Comparison of ENCODE assay signal across 25 mouse cellular contexts in the genomic region with DNA sequence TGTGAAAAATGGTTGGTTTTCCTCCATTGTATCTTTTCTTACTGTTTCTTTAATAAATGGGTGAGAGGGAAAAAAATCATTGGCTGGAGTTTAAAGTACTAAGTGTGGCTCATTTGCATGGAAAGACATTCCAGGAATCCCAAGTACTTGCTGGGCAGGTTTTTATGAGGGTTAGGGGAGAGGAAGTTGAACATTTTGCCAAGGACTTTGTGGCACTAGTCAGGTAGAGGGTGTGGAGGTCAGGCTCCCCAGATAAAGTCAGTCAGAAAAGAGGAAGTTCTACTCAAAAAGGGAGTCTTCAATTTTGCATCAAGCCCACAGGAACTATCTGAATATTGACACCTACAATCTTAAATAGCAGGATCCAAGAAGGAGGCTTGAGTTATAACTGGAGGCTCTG.
DNase-seq lines count a peak whose midpoint lies in the region; ATAC-seq and TF ChIP-seq lines count a peak whose summit lies in the region.
"Had no signal": no experiment of that assay in that cellular context is flagged by ENCODE, and none has a peak within 500 bp of the region (broad histone marks: within the 10 kb centered on the region; RNA-seq: fewer than 3 reads in every experiment).

No protein-coding gene starts in this region.

- no peak for TF ChIP-seq POLR2A in MEL (IDR thresholded peaks at IDR 0.05; ENCODE audit: control insufficient read depth in 1 of 2, insufficient read depth in 1 of 2, low read depth in 1 of 2, low read length in 2 of 2, poor library complexity in 1 of 2)

- DNase-seq in lung, embryonic 14.5 days, result peak; percentile 39
- no peak for DNase-seq in lung, postnatal 4 days
- DNase-seq in ES-CJ7 (ENCODE audit: low read depth, low spot score) (peak; percentile 7), MEL (ENCODE audit: low read depth, low spot score) (peak; percentile 63)
- DNase-seq in left cerebral cortex, postnatal 36 days (ENCODE audit: low spot score in 2 of 2), result no peak
- DNase-seq: adrenal gland, adult 8-10 months; cerebellum, adult 11-12 months; cerebellum, postnatal 10 days; heart, postnatal 4 days; layer of hippocampus, adult 9-11 months; left cerebral cortex, postnatal 4 days; midbrain, embryonic 14.5 days; thymus, adult 18-20 months; thymus, postnatal 4 days had no signal

- no peak for TF ChIP-seq RAD21 in MEL (IDR thresholded peaks at IDR 0.05; ENCODE audit: low read depth, low read length)

- H3K4me1 ChIP-seq in lung, embryonic 14.5 days (ENCODE audit: insufficient read depth), result no peaks in the 10 kb centered on the region
- no peaks in the 10 kb centered on the region for H3K4me1 ChIP-seq in MEL (ENCODE audit: control insufficient read depth in 1 of 2, insufficient read depth in 2 of 2, low read length in 2 of 2)
- no peaks in the 10 kb centered on the region for H3K4me1 ChIP-seq in forebrain, embryonic 15.5 days
- H3K4me1 ChIP-seq: embryonic facial prominence, embryonic 12.5 days; heart, embryonic 10.5 days; intestine, embryonic 15.5 days; limb, embryonic 15.5 days; liver, embryonic 15.5 days had no signal

- no peak overlapping the region for H3K4me2 ChIP-seq in lung, embryonic 14.5 days
- H3K4me2 ChIP-seq in forebrain, embryonic 15.5 days (replicated peaks), result no peak overlapping the region
- H3K4me2 ChIP-seq: embryonic facial prominence, embryonic 12.5 days; intestine, embryonic 15.5 days; limb, embryonic 15.5 days; liver, embryonic 15.5 days had no signal

- no peak for TF ChIP-seq CTCF in lung, embryonic 14.5 days (IDR thresholded peaks at IDR 0.05; ENCODE audit: low read depth)
- TF ChIP-seq CTCF in MEL (IDR thresholded peaks at IDR 0.05 in 2 of 3, conservative IDR thresholded peaks at IDR 0.05 in 1 of 3; ENCODE audit: control insufficient read depth in 1 of 3, insufficient read depth in 1 of 3, low read depth in 2 of 3, low read length in 3 of 3, poor library complexity in 1 of 3, severe bottlenecking in 1 of 3), result no peak

- no peaks in the 10 kb centered on the region for H3K79me2 ChIP-seq in MEL (ENCODE audit: control insufficient read depth, insufficient read depth, low read length, poor library complexity)

- TF ChIP-seq EP300 in MEL (IDR thresholded peaks at IDR 0.05; ENCODE audit: low read depth in 1 of 2, low read length in 2 of 2), result peak in 1 of 2 experiments; percentile 71; a peak in 2 of 4 replicates

- no peak overlapping the region for H3K4me3 ChIP-seq in lung, embryonic 14.5 days (ENCODE audit: low read depth, low read length)
- H3K4me3 ChIP-seq in MEL (ENCODE audit: control insufficient read depth in 1 of 2, insufficient read depth in 1 of 2, low read depth in 2 of 2, low read length in 2 of 2), result no peak overlapping the region
- H3K4me3 ChIP-seq in forebrain, embryonic 15.5 days, result no peak overlapping the region
- H3K4me3 ChIP-seq: embryonic facial prominence, embryonic 12.5 days; heart, embryonic 10.5 days; intestine, embryonic 15.5 days; left cerebral cortex, adult 2 months; limb, embryonic 15.5 days; liver, embryonic 15.5 days had no signal

- no peak overlapping the region for H3K9ac ChIP-seq in lung, embryonic 14.5 days
- H3K9ac ChIP-seq in MEL (ENCODE audit: control insufficient read depth, low read depth, low read length, poor library complexity, severe bottlenecking), result no peak overlapping the region
- H3K9ac ChIP-seq in forebrain, embryonic 15.5 days (replicated peaks), result no peak overlapping the region
- H3K9ac ChIP-seq: embryonic facial prominence, embryonic 12.5 days; intestine, embryonic 15.5 days; limb, embryonic 15.5 days; liver, embryonic 15.5 days had no signal

- peak; percentile 60; the same call in 1 of the 2 replicates for ATAC-seq in lung, embryonic 14.5 days (ENCODE audit: insufficient read depth)
- ATAC-seq in hematopoietic stem cell, adult 5-6 weeks (replicated peaks in 1 of 2; ENCODE audit: insufficient read depth in 1 of 2, low FRiP score in 2 of 2, low TSS enrichment in 1 of 2, low read depth in 1 of 2, poor library complexity in 2 of 2, severe bottlenecking in 2 of 2), result peak; percentile 45 to 65; a peak in 3 of 4 replicates
- ATAC-seq in forebrain, embryonic 15.5 days (replicated peaks), result no peak
- ATAC-seq: activated CD4-positive, CD25-positive, alpha-beta regulatory T cell, adult 4 months; hindbrain, embryonic 16.5 days; intestine, embryonic 15.5 days; Patski had no signal

- H3K27me3 ChIP-seq in lung, embryonic 14.5 days (ENCODE audit: insufficient read depth, low read length), result no peaks in the 10 kb centered on the region
- H3K27me3 ChIP-seq in MEL (ENCODE audit: control insufficient read depth in 1 of 2, insufficient read depth in 2 of 2, low read length in 2 of 2), result no peaks in the 10 kb centered on the region
- H3K27me3 ChIP-seq in forebrain, embryonic 15.5 days, result no peaks in the 10 kb centered on the region
- H3K27me3 ChIP-seq: embryonic facial prominence, embryonic 12.5 days; intestine, embryonic 15.5 days; limb, embryonic 15.5 days; liver, embryonic 15.5 days; Patski had no signal

- no peak overlapping the region for H3K27ac ChIP-seq in lung, embryonic 14.5 days (ENCODE audit: low read depth)
- no peak overlapping the region for H3K27ac ChIP-seq in MEL (ENCODE audit: control insufficient read depth, low read depth, low read length)
- H3K27ac ChIP-seq in forebrain, embryonic 15.5 days (replicated peaks), result no peak overlapping the region
- H3K27ac ChIP-seq: embryonic facial prominence, embryonic 12.5 days; heart, embryonic 10.5 days; intestine, embryonic 15.5 days; left cerebral cortex, adult 2 months; limb, embryonic 15.5 days; liver, embryonic 15.5 days had no signal

- H3K36me3 ChIP-seq in lung, embryonic 14.5 days (ENCODE audit: insufficient read depth), result no peaks in the 10 kb centered on the region
- peaks cover 0 to 2% of the 10 kb centered on the region in 2 experiments; a peak in 2 of 4 replicates for H3K36me3 ChIP-seq in MEL (ENCODE audit: control insufficient read depth in 1 of 2, insufficient read depth in 2 of 2, low read length in 2 of 2)
- H3K36me3 ChIP-seq in forebrain, embryonic 15.5 days, result no peaks in the 10 kb centered on the region
- H3K36me3 ChIP-seq: embryonic facial prominence, embryonic 12.5 days; heart, embryonic 10.5 days; intestine, embryonic 15.5 days; limb, embryonic 15.5 days; liver, embryonic 15.5 days had no signal

- H3K9me3 ChIP-seq in lung, embryonic 14.5 days (ENCODE audit: low read depth, low read length), result no peaks in the 10 kb centered on the region
- H3K9me3 ChIP-seq in MEL (replicated peaks; ENCODE audit: insufficient read depth, low read length), result no peaks in the 10 kb centered on the region
- H3K9me3 ChIP-seq in forebrain, embryonic 15.5 days, result no peaks in the 10 kb centered on the region
- H3K9me3 ChIP-seq: embryonic facial prominence, embryonic 12.5 days; heart, embryonic 10.5 days; intestine, embryonic 15.5 days; limb, embryonic 15.5 days; liver, embryonic 15.5 days had no signal

- intact Hi-C loops in left cerebral cortex, postnatal 36 days (cut with DNase I), result no loop called here

TF ChIP-seq in MEL, 35 proteins besides CTCF, POLR2A, EP300 and RAD21:
- 0 out of 2 replicates have a peak, but pooled peaks have one; percentile 13 for TF ChIP-seq RCOR1 (IDR thresholded peaks at IDR 0.05; ENCODE audit: low read depth, low read length)
- TF ChIP-seq TAL1 (IDR thresholded peaks at IDR 0.05; ENCODE audit: low read length), result no peak
- TF ChIP-seq GATA1 (IDR thresholded peaks at IDR 0.05; ENCODE audit: low read depth, low read length), result peak; percentile 57
- TF ChIP-seq USF1 (IDR thresholded peaks at IDR 0.05; ENCODE audit: low read depth, low read length), result no peak
TF ChIP-seq in MEL: peak in this region for 2.

Comparison
In these comparisons a context has a peak if more than half of its experiments do, and no peak if none do; other contexts are left out.
1. DNase-seq: peak in lung, embryonic 14.5 days (single experiment), ES-CJ7 (single experiment) and MEL (single experiment); none in lung, postnatal 4 days (0 of 2) and left cerebral cortex, postnatal 36 days (0 of 2).